Mouse (Mus musculus): ENCODE data around the gene Gm49355.

DNA sequence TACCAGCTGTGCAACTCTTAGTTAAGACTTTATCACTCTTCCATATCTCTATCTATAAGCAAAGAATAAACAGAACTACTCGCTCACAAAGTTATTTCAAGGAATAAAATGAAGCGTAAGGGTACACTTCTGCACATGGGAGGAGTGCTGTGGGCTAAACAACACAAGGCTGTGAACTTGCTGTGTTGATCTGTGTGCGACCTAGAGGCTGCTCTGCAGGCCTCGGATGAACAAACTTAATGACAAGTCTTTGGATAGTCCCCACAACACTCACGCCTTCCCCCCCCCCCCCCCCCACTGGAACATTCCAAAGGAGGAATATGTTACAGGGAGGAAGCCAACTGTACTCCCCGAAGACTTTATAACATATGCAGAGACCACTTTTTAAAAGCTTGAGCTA is at the start of gene Gm49355:
- TF ChIP-seq CTCF (IDR thresholded peaks at IDR 0.05; ENCODE audit: low read depth, low read length), result no peak
- no peak for TF ChIP-seq TAL1 (conservative IDR thresholded peaks at IDR 0.05; ENCODE audit: low read depth, low read length)
- no peak for TF ChIP-seq GATA1 (IDR thresholded peaks at IDR 0.05; ENCODE audit: borderline replicate concordance, low read length)
